8 mouse cellular contexts compared by ENCODE assay signal in the genomic region with DNA sequence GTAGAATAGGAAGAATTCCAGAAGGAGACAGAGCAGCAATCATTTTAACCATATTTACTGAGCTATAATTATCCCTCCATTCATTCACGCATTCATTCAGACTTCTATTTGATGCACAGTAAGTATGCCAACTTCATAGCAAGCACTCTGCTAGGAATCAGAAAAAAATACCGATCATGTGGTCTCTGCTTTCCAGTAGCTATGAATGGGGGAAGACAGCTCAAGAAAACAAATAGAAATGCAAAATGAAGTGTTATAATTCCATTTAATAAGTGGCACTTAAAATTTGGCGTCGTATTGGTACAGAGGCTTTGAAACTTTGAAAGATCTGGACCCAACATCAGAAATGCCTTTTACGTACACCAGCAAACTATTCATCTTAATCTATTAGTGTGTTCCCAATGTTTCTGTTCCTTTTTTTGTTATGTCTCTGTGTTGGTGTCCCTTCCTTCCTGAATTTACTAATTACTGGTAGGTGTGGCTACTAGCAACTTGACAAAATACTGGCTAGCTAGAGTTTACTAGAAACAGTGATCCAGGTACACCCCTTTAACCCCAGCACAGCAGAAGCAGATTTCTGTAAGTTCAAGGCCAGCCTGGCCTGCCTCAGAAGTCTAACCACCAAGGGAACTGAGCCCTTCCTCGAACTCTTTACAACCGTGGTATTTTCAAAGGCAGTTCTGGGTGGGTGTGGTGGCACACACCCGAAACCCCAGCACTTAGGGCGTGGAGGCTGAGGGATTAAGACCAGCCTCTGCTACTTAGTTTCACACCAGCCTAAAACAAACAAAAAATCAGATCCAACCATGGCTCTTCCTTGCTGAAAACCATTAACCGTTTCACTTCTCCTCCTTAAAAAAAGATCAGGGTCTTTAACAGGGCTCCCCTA. TPM values are rescaled to one million over a fixed set of nuclear protein-coding genes. Genes with fewer than 3 reads are reported as not detected.
DNase-seq lines count a peak whose midpoint lies in the region; ATAC-seq and TF ChIP-seq lines count a peak whose summit lies in the region.

No protein-coding gene starts in this region.

- no peak for TF ChIP-seq CTCF in ES-Bruce4 (IDR thresholded peaks at IDR 0.05; ENCODE audit: low read depth, low read length)
- TF ChIP-seq CTCF in liver, embryonic 14.5 days (IDR thresholded peaks at IDR 0.05; ENCODE audit: low read depth) = no peak

- peak overlapping the region; percentile 87 for H3K4me2 ChIP-seq in forebrain, embryonic 15.5 days (replicated peaks)
- peak overlapping the region; percentile 88 for H3K4me2 ChIP-seq in liver, embryonic 14.5 days (ENCODE audit: low read depth)

- WGBS in forebrain, embryonic 15.5 days = 75% methylated on average over 10 of the region's 10 CpGs
- 51% methylated on average over 10 of the region's 10 CpGs for WGBS in liver, embryonic 14.5 days (ENCODE audit: insufficient replicate concordance)

- H3K36me3 ChIP-seq in ES-Bruce4 (ENCODE audit: control insufficient read depth, insufficient read depth, low read length, poor library complexity, severe bottlenecking) = 0 out of 2 replicates have a peak, but pooled peaks cover 3% of the 10 kb centered on the region
- no peaks in the 10 kb centered on the region for H3K36me3 ChIP-seq in forebrain, embryonic 15.5 days
- peaks cover 3% of the 10 kb centered on the region; the same call in 1 of the 2 replicates for H3K36me3 ChIP-seq in liver, embryonic 14.5 days (replicated peaks; ENCODE audit: control insufficient read depth, insufficient read depth, low read depth)

- TF ChIP-seq POLR2A in ES-Bruce4 (IDR thresholded peaks at IDR 0.05; ENCODE audit: insufficient read depth, low read length) = no peak

- peak overlapping the region; percentile 38 for H3K9ac ChIP-seq in ES-Bruce4 (ENCODE audit: low read depth, poor library complexity, severe bottlenecking)
- peak overlapping the region; percentile 11; the same call in 1 of the 2 replicates for H3K9ac ChIP-seq in forebrain, embryonic 15.5 days (replicated peaks)
- H3K9ac ChIP-seq in liver, embryonic 14.5 days (replicated peaks) = peak overlapping the region; percentile 49; the same call in 1 of the 2 replicates

- no peak overlapping the region for H3K4me3 ChIP-seq in ES-Bruce4 (ENCODE audit: low read depth, low read length)
- peak overlapping the region; percentile 89 for H3K4me3 ChIP-seq in forebrain, embryonic 15.5 days
- H3K4me3 ChIP-seq in liver, embryonic 14.5 days (ENCODE audit: insufficient read depth in 1 of 2, low read depth in 2 of 2, low read length in 2 of 2) = peak overlapping the region; percentile 41 to 95; a peak in 3 of 4 replicates

- H3K27ac ChIP-seq in ES-Bruce4 (ENCODE audit: insufficient read depth, low read length) = peak overlapping the region; percentile 60
- H3K27ac ChIP-seq in forebrain, embryonic 15.5 days (replicated peaks) = peak overlapping the region; percentile 36
- H3K27ac ChIP-seq in liver, embryonic 14.5 days = no peak overlapping the region

- no peaks in the 10 kb centered on the region for H3K9me3 ChIP-seq in ES-Bruce4 (replicated peaks; ENCODE audit: control insufficient read depth, insufficient read depth, low read length, poor library complexity, severe bottlenecking)
- no peaks in the 10 kb centered on the region for H3K9me3 ChIP-seq in forebrain, embryonic 15.5 days
- no peaks in the 10 kb centered on the region for H3K9me3 ChIP-seq in liver, embryonic 14.5 days (ENCODE audit: control insufficient read depth, low read length)

- ATAC-seq in forebrain, embryonic 15.5 days (replicated peaks) = peak; percentile 5
- ATAC-seq in liver, embryonic 14.5 days (ENCODE audit: insufficient read depth) = no peak

- TF ChIP-seq EP300 in ES-Bruce4 (IDR thresholded peaks at IDR 0.05; ENCODE audit: insufficient read depth, low read depth, low read length) = no peak
- TF ChIP-seq EP300 in liver, embryonic 14.5 days (IDR thresholded peaks at IDR 0.05; ENCODE audit: low read depth) = no peak

- peak; percentile 42 for DNase-seq in CD4-positive helper T cell, adult 2 months (ENCODE audit: low read depth, low spot score)
- DNase-seq in liver, embryonic 14.5 days (ENCODE audit: low read depth in 3 of 3, low spot score in 3 of 3) = no peak
- DNase-seq in frontal cortex, postnatal 36 days (ENCODE audit: low spot score in 2 of 2) = no peak
- no peak for DNase-seq in right cerebral cortex, postnatal 10 days (ENCODE audit: low spot score in 2 of 2)
- DNase-seq in thymus, postnatal 25 days = no peak
- DNase-seq in urinary bladder, postnatal 25 days (ENCODE audit: low spot score) = no peak

- no peaks in the 10 kb centered on the region for H3K27me3 ChIP-seq in ES-Bruce4 (ENCODE audit: control insufficient read depth, insufficient read depth, low read length, poor library complexity, severe bottlenecking)
- peaks cover 31% of the 10 kb centered on the region for H3K27me3 ChIP-seq in forebrain, embryonic 15.5 days
- H3K27me3 ChIP-seq in liver, embryonic 14.5 days (ENCODE audit: control insufficient read depth, insufficient read depth, low read length) = peaks cover 46% of the 10 kb centered on the region

- H3K4me1 ChIP-seq in ES-Bruce4 (ENCODE audit: control insufficient read depth, insufficient read depth, low read length) = peaks cover 2% of the 10 kb centered on the region
- H3K4me1 ChIP-seq in forebrain, embryonic 15.5 days = peaks cover 56% of the 10 kb centered on the region
- H3K4me1 ChIP-seq in liver, embryonic 14.5 days (replicated peaks; ENCODE audit: control insufficient read depth in 2 of 2, insufficient read depth in 2 of 2, low read length in 1 of 2) = peaks cover 29 to 32% of the 10 kb centered on the region in 2 experiments

RNA-seq across cellular contexts. Expression of a gene that starts 0.8 kb away (rescaled TPM):
- polyA plus RNA-seq in ES-Bruce4 (2011; ENCODE audit: insufficient read depth, insufficient read length, low read depth, missing spikeins) = 122 and 134 TPM in 2 replicates
- 113 and 118 TPM in 2 replicates for polyA plus RNA-seq in forebrain, embryonic 15.5 days (2015; fragmentation: Nextera tagmentation; extraction: Ambion mirVana)
- 41.6 and 53.5 TPM in 2 replicates for polyA plus RNA-seq in liver, embryonic 14.5 days (2012; rRNA removed)
- 51.1 and 55.4 TPM in 2 replicates for polyA plus RNA-seq in liver, embryonic 14.5 days (2014; fragmentation: Nextera tagmentation; extraction: Ambion mirVana)

RNA-seq across cellular contexts. Expression of a gene that starts 17.9 kb away (rescaled TPM):
- polyA plus RNA-seq in ES-Bruce4 (2011; ENCODE audit: insufficient read depth, insufficient read length, low read depth, missing spikeins) = 3.9 and 4.1 TPM in 2 replicates
- 26.0 and 30.4 TPM in 2 replicates for polyA plus RNA-seq in forebrain, embryonic 15.5 days (2015; fragmentation: Nextera tagmentation; extraction: Ambion mirVana)
- polyA plus RNA-seq in liver, embryonic 14.5 days (2012; rRNA removed) = 0.15 and 0.34 TPM in 2 replicates
- polyA plus RNA-seq in liver, embryonic 14.5 days (2014; fragmentation: Nextera tagmentation; extraction: Ambion mirVana) = 0.04 and 0.06 TPM in 2 replicates

RNA-seq across cellular contexts. Expression of a gene that starts 49.7 kb away (rescaled TPM):
- polyA plus RNA-seq in ES-Bruce4 (2011; ENCODE audit: insufficient read depth, insufficient read length, low read depth, missing spikeins) = 92.3 and 100 TPM in 2 replicates
- 121 and 124 TPM in 2 replicates for polyA plus RNA-seq in forebrain, embryonic 15.5 days (2015; fragmentation: Nextera tagmentation; extraction: Ambion mirVana)
- 6.7 and 6.9 TPM in 2 replicates for polyA plus RNA-seq in liver, embryonic 14.5 days (2012; rRNA removed)
- polyA plus RNA-seq in liver, embryonic 14.5 days (2014; fragmentation: Nextera tagmentation; extraction: Ambion mirVana) = 4.4 and 4.8 TPM in 2 replicates

RNA-seq across cellular contexts. Expression of a gene that starts 51.0 kb away (rescaled TPM):
- 0.32 and 0.42 TPM in 2 replicates for polyA plus RNA-seq in ES-Bruce4 (2011; ENCODE audit: insufficient read depth, insufficient read length, low read depth, missing spikeins)
- polyA plus RNA-seq in forebrain, embryonic 15.5 days (2015; fragmentation: Nextera tagmentation; extraction: Ambion mirVana) = not detected in 2 replicates
- polyA plus RNA-seq in liver, embryonic 14.5 days (2012; rRNA removed) = not detected in 2 replicates
- not detected in 2 replicates for polyA plus RNA-seq in liver, embryonic 14.5 days (2014; fragmentation: Nextera tagmentation; extraction: Ambion mirVana)

RNA-seq across cellular contexts. Expression of a gene that starts 53.1 kb away (rescaled TPM):
- polyA plus RNA-seq in ES-Bruce4 (2011; ENCODE audit: insufficient read depth, insufficient read length, low read depth, missing spikeins) = not detected in 2 replicates
- not detected in 2 replicates for polyA plus RNA-seq in forebrain, embryonic 15.5 days (2015; fragmentation: Nextera tagmentation; extraction: Ambion mirVana)
- not detected in 2 replicates for polyA plus RNA-seq in liver, embryonic 14.5 days (2012; rRNA removed)
- not detected in 2 replicates for polyA plus RNA-seq in liver, embryonic 14.5 days (2014; fragmentation: Nextera tagmentation; extraction: Ambion mirVana)

Comparison
In these comparisons a context has a peak if more than half of its experiments do, and no peak if none do; other contexts are left out.
1. RNA of a gene that starts 49.7 kb away (polyA plus RNA-seq): 121 to 124 TPM in forebrain, embryonic 15.5 days and 92.3 to 100 TPM in ES-Bruce4; 4.4 to 6.9 TPM in liver, embryonic 14.5 days; every median in the first group is over 10 times any median in the second.
2. Peak in every context shown above with its lines, with median percentiles within 50 percentile points of each other: H3K9ac ChIP-seq.